Mouse (Mus musculus) mammary gland, adult 2 months (tissue): ENCODE results near the gene Ppp1r9a. TPM values are rescaled to one million over a fixed set of nuclear protein-coding genes. Genes with fewer than 3 reads are reported as not detected.

Experiments
- polyA plus RNA-seq: library from polyadenylated mRNA; depleted of rRNA; stranded (reverse); fragments of >200 nt; gene quantifications from 2 replicates; pipeline ENCODE4 v1.2.3, GENCODE M21; 2012; ENCODE audit warnings: low replicate concordance; rRNA removed

The Ppp1r9a gene
- 2.6 and 5.1 TPM in 2 replicates for polyA plus RNA-seq

GRCm38 (mm10) chr6:4902674-4903324 lies at the start of gene Ppp1r9a:
Gene Ppp1r9a (plus strand): TSS chr6:4902917.

GRCm38 (mm10) chr6:5193693-5194092 lies 291.0 kb downstream of the Ppp1r9a start, which contains the start of gene Pon1:
Gene Pon1 (minus strand): TSS chr6:5193946.

Other genes with a start within 250 kb of the Ppp1r9a start
- 15.5 and 28.0 TPM in 2 replicates for gene Sgce, start 155.7 kb upstream of the Ppp1r9a start, polyA plus RNA-seq
- gene Peg10, start 155.6 kb upstream of the Ppp1r9a start, polyA plus RNA-seq, result 2.4 and 4.4 TPM in 2 replicates